Mouse (Mus musculus) forebrain, embryonic 13.5 days (tissue): ENCODE results near the gene Olfr248. TPM values are rescaled to one million over a fixed set of nuclear protein-coding genes. Genes with fewer than 3 reads are reported as not detected.

Experiments used
- polyA plus RNA-seq: library from polyadenylated mRNA; unstranded; fragments of >200 nt; fragmentation: Nextera tagmentation; extraction: Ambion mirVana; gene quantifications from 2 replicates; pipeline ENCODE4 v1.2.1, GENCODE M21; 2015

Olfr248 gene
- polyA plus RNA-seq, 1 experiment from 2014 or later: not detected

Other genes with a start within 250 kb of the Olfr248 start
- gene Olfr420, start 235.4 kb upstream of the Olfr248 start, polyA plus RNA-seq: 0.04 TPM in 1 of 2 replicates, not detected in the other
- 0.13 and 0.21 TPM in 2 replicates for gene Spta1, start 218.3 kb upstream of the Olfr248 start, polyA plus RNA-seq
- gene Olfr419, start 139.0 kb upstream of the Olfr248 start, polyA plus RNA-seq: not detected in 2 replicates
- not detected in 2 replicates for gene Mptx1, start 60.5 kb upstream of the Olfr248 start, polyA plus RNA-seq
- gene Olfr417, start 25.9 kb upstream of the Olfr248 start, polyA plus RNA-seq: not detected in 2 replicates
- not detected in 2 replicates for gene Olfr414, start 33.0 kb downstream of the Olfr248 start, polyA plus RNA-seq
- not detected in 2 replicates for gene Olfr220, start 51.0 kb downstream of the Olfr248 start, polyA plus RNA-seq
- 7.1 and 7.3 TPM in 2 replicates for gene Fmn2, start 110.8 kb downstream of the Olfr248 start, polyA plus RNA-seq